Mouse (Mus musculus) naive thymus-derived CD4-positive, alpha-beta T cell, adult 2 months (primary cell): ENCODE measurements at regions not wholly inside any gene's neighbourhood (a gene's known extent, or its start where the extent isn't known, plus 50 kb on each side); places are given as distances from the start of the nearest gene placed in this dataset.
A peak's percentile ranks its signal among the peaks of the same experiment; 100 is the strongest.
"Not testable (repeated sequence)": the region's sequence is repeated elsewhere in the genome, so short reads cannot be mapped to it uniquely, and the experiment has no call there.

Experiments
- DNase-seq: peaks from one replicate; pipeline ENCODE4 v3.0.0-alpha.2; 2011; ENCODE audit warnings: low read depth

GRCm38 (mm10) chr13:74969244-74969643 lies 120.4 kb upstream of the Pcsk1 start:
- no peak for DNase-seq

DNA sequence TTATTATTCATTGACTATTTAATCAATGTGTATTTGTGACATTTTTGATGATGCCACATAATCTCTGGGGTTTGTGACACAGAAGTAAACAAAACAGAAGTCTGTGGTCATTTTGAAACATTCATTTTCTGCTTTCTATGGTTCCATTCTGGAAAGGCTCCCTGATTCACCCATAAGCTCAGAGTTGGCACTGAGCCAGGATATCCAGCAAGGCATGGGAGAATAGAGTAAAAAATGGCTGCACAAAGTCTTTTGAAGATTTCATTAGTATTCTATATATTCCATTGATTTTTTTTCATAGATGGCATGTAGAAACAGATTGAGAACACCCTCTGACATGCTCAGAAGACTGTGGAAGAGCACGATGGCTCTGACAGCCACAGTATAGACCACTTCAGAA lies 133.8 kb upstream of the Pcsk1 start:
- DNase-seq = no peak

DNA sequence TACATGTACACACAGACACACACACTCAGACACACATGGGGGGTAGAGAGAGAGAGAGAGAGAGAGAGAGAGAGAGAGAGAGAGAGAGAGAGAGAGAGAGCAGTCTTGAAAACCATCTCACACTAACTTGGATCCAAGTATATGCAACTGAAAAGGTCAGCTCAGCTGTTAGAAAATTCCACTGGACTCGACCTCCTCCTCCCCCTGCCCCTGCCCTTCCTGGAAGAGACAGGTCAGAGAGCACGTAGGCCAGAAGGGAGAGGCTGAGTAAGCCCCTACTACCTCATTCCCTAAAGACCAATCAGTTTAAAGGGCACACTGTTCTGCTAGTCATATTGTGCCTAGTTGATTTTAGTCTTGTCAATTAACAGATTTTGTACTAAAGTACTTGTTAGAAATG lies 105.0 kb upstream of the Cast start:
- DNase-seq = not testable (repeated sequence)

DNA sequence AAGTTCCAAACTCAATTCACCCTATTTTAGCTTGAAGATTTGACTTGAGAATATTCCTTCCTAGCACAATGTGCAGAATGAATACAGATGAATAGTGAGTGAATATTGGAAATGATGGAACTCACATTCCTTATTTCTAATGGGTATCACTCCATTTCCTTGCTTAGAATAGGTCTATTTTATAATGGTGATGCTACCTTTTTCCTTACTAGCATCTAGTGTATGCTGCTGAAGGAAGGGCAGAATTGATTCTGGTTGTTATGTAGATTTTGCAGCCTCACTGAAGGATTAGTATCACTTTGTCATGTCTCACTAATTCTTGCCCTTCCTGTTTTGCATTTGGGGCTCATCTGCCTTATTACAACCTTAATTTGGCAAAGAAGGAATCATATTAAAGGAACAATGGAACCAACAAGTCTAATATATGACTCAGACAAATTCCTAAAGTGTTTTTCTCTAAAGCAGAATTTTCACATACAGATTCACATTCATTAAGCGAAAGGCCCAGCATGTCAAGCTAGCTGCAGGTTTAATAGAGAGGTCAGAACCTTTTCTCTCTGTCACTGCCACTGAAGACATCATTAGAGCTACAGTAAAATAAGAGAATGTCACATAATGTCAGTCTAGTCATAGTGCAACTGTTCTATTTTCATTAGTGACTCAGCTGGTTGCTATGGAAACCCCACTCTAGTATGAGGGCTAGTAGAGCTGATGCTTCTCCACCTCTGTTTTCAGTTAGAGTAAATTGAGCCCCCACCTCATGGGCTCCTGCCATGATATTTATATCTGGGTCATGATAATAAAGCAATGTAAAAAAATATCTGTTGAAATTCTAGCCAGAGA lies 94.8 kb upstream of the Cast start:
- DNase-seq = no peak

- DNase-seq = no peak
Measured at GRCm38 (mm10) chr13:74889859-74890469, 81.4 kb upstream of the Cast start.

DNA sequence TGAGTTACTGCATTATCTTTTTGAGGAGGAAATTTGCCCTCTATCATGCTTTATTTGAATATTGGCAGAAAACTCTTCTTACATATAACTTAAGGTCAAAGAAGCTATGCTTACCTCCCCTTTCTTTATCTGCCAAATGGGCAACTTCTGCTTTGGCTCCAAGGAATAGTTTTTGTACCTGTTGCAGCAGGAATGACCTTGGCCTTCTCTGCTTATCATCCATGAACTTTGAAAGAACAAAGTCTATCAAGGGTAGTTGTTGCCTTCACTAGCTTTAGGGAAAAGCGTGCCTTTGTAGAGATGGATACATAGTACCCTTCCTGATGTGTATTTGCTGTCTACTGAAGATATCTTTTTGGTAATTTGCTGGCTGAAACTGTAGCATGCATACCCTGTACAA lies 59.1 kb upstream of the Cast start:
- no peak for DNase-seq

DNA sequence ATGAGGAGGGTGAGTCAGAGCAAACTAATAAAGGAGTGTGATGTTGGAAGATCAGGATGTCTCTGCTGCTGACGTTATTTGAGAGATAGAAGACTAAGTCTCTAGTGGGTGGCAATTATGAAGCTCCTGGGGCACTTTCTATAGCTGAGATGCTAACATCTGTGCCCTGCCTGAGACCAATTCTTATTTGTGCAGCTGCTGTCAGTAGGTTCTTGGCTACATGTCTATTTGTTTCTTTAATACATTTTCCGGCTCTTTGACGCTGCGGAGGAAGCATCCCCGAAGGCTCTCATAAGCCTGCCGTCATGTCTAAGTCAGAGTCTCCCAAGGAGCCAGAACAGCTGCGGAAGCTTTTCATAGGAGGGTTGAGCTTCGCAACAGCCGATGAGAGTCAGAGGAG lies 55.4 kb upstream of the Cast start:
- DNase-seq = no peak

GRCm38 (mm10) chr13:74861373-74861970 lies 52.9 kb upstream of the Cast start:
- DNase-seq = peak; percentile 55
